Mouse (Mus musculus) neural tube, embryonic 11.5 days (tissue): ENCODE measurements at regions not wholly inside any gene's neighbourhood (a gene's known extent, or its start where the extent isn't known, plus 50 kb on each side); places are given as distances from the start of the nearest gene placed in this dataset.

Experiments
- ATAC-seq: fragments of 200-750 bp; cut with Nextera tagmentation; 2 replicates; pipeline ENCODE4 v1.8.0; 2017; ENCODE audit warnings: moderate number of reproducible peaks, mild to moderate bottlenecking, moderate TSS enrichment, moderate library complexity; ENCODE audit not compliant: insufficient read depth, low FRiP score, low TSS enrichment
- DNase-seq: peaks from one replicate; pipeline ENCODE4 v3.0.0-alpha.2; 2015; ENCODE audit warnings: low spot score
- H3K27ac ChIP-seq: fragments of 300-500 bp; sonication (generic); 2 replicates; pipeline ENCODE4 v1.5.1; 2014; ENCODE audit warnings: low read depth, mild to moderate bottlenecking, low read length
- H3K27me3 ChIP-seq: fragments of 300-500 bp; sonication (generic); 2 replicates; pipeline ENCODE4 v1.6.1; 2014; ENCODE audit warnings: mild to moderate bottlenecking, low read length, mixed read lengths; ENCODE audit not compliant: control insufficient read depth, insufficient read depth
- H3K36me3 ChIP-seq: fragments of 300-500 bp; sonication (generic); 2 replicates; pipeline ENCODE4 v1.6.1; 2014; ENCODE audit warnings: mild to moderate bottlenecking, low read length, moderate library complexity, mixed read lengths; ENCODE audit not compliant: control insufficient read depth, insufficient read depth
- H3K4me1 ChIP-seq: fragments of 300-500 bp; sonication (generic); 2 replicates; pipeline ENCODE4 v1.6.1; 2014; ENCODE audit warnings: low read length, mixed read lengths; ENCODE audit not compliant: control insufficient read depth, insufficient read depth
- H3K4me2 ChIP-seq: fragments of 300-500 bp; sonication (generic); 2 replicates; pipeline ENCODE4 v1.6.1; 2014; ENCODE audit warnings: low read depth, mild to moderate bottlenecking, moderate library complexity
- H3K4me3 ChIP-seq: fragments of 300-500 bp; sonication (generic); 2 replicates; pipeline ENCODE4 v1.5.1; 2014; ENCODE audit warnings: low read depth, low read length
- H3K9ac ChIP-seq: fragments of 300-500 bp; sonication (generic); 2 replicates; pipeline ENCODE4 v1.6.1; 2014; ENCODE audit warnings: mild to moderate bottlenecking, low read length
- H3K9me3 ChIP-seq: fragments of 300-500 bp; sonication (generic); 2 replicates; pipeline ENCODE4 v1.6.1; 2016; ENCODE audit warnings: low read length; ENCODE audit not compliant: control insufficient read depth
- WGBS: fragments of 180-500 bp; shearing (Covaris S2); extraction: QIAGEN DNeasy Blood & Tissue Kit; methylation state at CpG from one replicate; pipeline ENCODE4 v1.1.7; 2014; 5-methylcytosine and 5-hydroxymethylcytosine counted together

DNA sequence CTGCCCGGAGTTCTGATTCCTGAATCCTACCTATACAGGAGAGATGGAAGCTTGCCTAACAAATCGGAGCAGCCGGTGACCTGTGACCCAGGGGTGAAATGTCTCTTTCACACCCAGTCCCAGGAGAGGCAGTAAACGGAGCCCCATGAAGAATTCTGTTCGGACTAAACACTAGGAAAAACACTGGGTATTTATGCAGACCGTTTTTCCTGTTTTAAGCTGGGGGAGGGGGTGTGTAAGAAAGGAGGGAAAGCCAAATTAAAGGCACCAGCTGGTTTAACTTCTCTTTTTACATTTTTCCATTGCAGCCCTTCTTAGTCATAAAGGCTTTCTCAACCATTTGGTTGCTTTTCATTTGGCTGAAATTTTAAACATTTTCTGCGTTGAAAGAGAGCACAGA, 127.1 kb downstream of the Gm5426 start:
- Histone ChIP-seq H3K27me3 (no peaks in the 10 kb centered on the region), H3K9me3 (no peaks in the 10 kb centered on the region), H3K4me1 (0 out of 2 replicates have a peak, but pooled peaks cover 4% of the 10 kb centered on the region), H3K4me2 (no peak overlapping the region), H3K27ac (no peak overlapping the region), H3K36me3 (no peaks in the 10 kb centered on the region), H3K9ac (no peak overlapping the region), H3K4me3 (no peak overlapping the region)
- peak; percentile 19 for DNase-seq
- ATAC-seq: no peak; the same call in 1 of the 2 replicates
- 19% methylated on average over 7 of the region's 7 CpGs for whole genome bisulfite sequencing

GRCm38 (mm10) chr10:96264433-96264832, 128.0 kb downstream of the Gm5426 start:
- WGBS: 41% methylated on average over 5 of the region's 5 CpGs
- H3K9me3 ChIP-seq: no peaks in the 10 kb centered on the region
- no peak overlapping the region for H3K4me3 ChIP-seq
- H3K36me3 ChIP-seq: no peaks in the 10 kb centered on the region
- no peak overlapping the region for H3K27ac ChIP-seq
- 0 out of 2 replicates have a peak, but pooled peaks cover 4% of the 10 kb centered on the region for H3K4me1 ChIP-seq
- H3K9ac ChIP-seq: no peak overlapping the region
- H3K27me3 ChIP-seq: no peaks in the 10 kb centered on the region
- ATAC-seq: no peak
- no peak overlapping the region for H3K4me2 ChIP-seq
- DNase-seq: no peak

DNA sequence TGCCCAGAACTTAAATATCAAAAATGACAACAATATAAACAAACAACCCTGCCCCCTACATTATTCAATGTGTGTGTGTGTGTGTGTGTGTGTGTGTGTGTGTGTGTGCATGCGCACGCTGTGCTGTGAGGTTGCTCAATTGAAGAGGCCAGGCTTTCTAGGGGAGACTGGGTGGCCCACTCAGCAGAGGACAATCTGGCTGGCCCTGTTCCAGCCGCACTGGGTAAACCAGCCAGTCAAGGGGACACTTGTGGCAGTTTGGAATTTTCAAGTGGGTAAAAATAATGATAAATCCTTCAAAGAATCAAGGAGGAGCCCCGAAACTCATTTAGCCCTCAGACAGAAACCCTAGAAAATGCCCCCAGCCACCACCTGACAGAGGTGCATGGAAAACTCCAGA, 128.5 kb downstream of the Gm5426 start:
- no peaks in the 10 kb centered on the region for H3K27me3 ChIP-seq
- 81% methylated on average over 4 of the region's 4 CpGs for WGBS
- H3K9ac ChIP-seq: no peak overlapping the region
- no peak overlapping the region for H3K4me3 ChIP-seq
- no peaks in the 10 kb centered on the region for H3K36me3 ChIP-seq
- H3K4me2 ChIP-seq: no peak overlapping the region
- DNase-seq (no peak), ATAC-seq (no peak)
- 0 out of 2 replicates have a peak, but pooled peaks cover 4% of the 10 kb centered on the region for H3K4me1 ChIP-seq
- H3K9me3 ChIP-seq: no peaks in the 10 kb centered on the region
- no peak overlapping the region for H3K27ac ChIP-seq

GRCm38 (mm10) chr10:96266100-96266735, 129.8 kb downstream of the Gm5426 start:
- H3K27ac ChIP-seq: no peak overlapping the region
- no peaks in the 10 kb centered on the region for H3K27me3 ChIP-seq
- no peak for ATAC-seq

GRCm38 (mm10) chr10:96267603-96268002, 131.2 kb downstream of the Gm5426 start:
- Histone ChIP-seq H3K27ac (no peak overlapping the region), H3K36me3 (no peaks in the 10 kb centered on the region), H3K4me2 (no peak overlapping the region), H3K27me3 (no peaks in the 10 kb centered on the region), H3K9me3 (no peaks in the 10 kb centered on the region), H3K4me1 (0 out of 2 replicates have a peak, but pooled peaks cover 4% of the 10 kb centered on the region), H3K4me3 (no peak overlapping the region), H3K9ac (no peak overlapping the region)
- no peak for DNase-seq
- no peak for ATAC-seq
- 83% methylated on average over 4 of the region's 4 CpGs for WGBS

More at GRCm38 (mm10) chr10:96266100-96266735, 129.8 kb downstream of the Gm5426 start:
- Histone ChIP-seq H3K36me3 (no peaks in the 10 kb centered on the region), H3K9ac (no peak overlapping the region), H3K4me2 (no peak overlapping the region), H3K4me1 (0 out of 2 replicates have a peak, but pooled peaks cover 4% of the 10 kb centered on the region), H3K9me3 (no peaks in the 10 kb centered on the region), H3K4me3 (no peak overlapping the region)
- DNase-seq: no peak
- WGBS: 67% methylated on average over 9 of the region's 9 CpGs

DNA sequence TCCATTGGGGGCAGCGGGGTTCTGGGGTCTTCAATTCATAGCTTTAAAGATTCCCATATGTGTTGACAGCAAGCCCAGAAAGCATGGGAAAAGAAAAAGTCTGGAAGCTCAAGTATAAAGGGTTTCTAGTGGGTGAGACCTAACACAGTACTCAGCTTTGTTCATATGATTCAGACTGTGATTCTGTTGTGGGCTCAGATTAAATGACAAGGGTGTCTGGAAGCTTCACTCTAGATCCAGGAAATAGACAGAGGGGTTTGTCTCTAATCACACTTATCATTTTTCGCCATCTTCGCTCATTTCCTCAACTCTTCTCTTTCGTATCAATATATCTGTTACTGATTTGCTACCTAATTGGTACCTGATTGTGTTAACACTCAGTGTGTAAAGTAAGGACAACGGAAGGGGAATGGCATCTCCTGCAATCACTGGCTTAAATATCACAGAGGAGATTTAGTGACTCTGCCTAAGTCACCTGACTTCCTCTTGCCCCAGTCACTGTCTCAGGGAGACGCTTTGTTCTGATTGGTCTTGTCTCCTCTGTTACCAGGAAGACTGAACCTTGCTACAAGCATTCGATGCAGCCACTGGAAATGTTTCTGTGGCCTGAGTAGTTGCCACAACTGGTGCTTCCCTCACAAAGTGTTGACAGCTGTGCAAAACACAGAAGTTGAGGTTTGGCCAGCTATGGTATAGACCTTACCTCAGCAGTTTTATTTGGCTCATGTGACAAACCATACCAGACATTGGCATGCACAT, 137.4 kb downstream of the Gm5426 start:
- no peak overlapping the region for H3K9ac ChIP-seq
- 87% methylated on average over 7 of the region's 7 CpGs for WGBS

DNA sequence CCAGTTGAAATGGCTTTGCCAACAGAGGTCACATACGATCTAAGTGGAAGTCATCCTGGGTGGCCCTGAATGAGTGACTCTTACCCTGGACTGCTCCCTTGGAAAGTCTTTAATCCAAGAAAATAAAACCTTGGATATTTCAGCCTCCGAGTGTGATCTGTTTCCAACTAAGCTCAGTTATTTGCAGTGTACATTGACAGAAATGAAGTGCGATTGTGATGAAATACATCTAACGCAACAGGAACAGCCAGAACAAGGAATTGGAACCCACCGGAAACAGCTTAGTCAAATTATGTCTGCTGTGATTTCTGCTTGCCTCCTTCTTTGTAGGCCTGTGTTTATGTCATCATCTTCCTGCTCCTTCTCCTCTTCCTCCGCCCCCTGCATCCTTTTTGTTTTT, 143.7 kb downstream of the Gm5426 start:
- Histone ChIP-seq H3K4me1 (no peaks in the 10 kb centered on the region), H3K4me2 (no peak overlapping the region), H3K9ac (no peak overlapping the region), H3K27ac (no peak overlapping the region), H3K4me3 (no peak overlapping the region), H3K36me3 (no peaks in the 10 kb centered on the region), H3K9me3 (no peaks in the 10 kb centered on the region), H3K27me3 (no peaks in the 10 kb centered on the region)
- 94% methylated on average over 6 of the region's 6 CpGs for WGBS
- no peak for ATAC-seq
- DNase-seq: no peak

More for the DNA sequence above, 137.4 kb downstream of the Gm5426 start:
- no peak overlapping the region for H3K4me3 ChIP-seq
- DNase-seq (no peak), ATAC-seq (no peak)
- no peak overlapping the region for H3K27ac ChIP-seq
- H3K4me1 ChIP-seq: no peaks in the 10 kb centered on the region
- H3K27me3 ChIP-seq: no peaks in the 10 kb centered on the region
- H3K4me2 ChIP-seq: no peak overlapping the region
- H3K9me3 ChIP-seq: no peaks in the 10 kb centered on the region
- no peaks in the 10 kb centered on the region for H3K36me3 ChIP-seq

DNA sequence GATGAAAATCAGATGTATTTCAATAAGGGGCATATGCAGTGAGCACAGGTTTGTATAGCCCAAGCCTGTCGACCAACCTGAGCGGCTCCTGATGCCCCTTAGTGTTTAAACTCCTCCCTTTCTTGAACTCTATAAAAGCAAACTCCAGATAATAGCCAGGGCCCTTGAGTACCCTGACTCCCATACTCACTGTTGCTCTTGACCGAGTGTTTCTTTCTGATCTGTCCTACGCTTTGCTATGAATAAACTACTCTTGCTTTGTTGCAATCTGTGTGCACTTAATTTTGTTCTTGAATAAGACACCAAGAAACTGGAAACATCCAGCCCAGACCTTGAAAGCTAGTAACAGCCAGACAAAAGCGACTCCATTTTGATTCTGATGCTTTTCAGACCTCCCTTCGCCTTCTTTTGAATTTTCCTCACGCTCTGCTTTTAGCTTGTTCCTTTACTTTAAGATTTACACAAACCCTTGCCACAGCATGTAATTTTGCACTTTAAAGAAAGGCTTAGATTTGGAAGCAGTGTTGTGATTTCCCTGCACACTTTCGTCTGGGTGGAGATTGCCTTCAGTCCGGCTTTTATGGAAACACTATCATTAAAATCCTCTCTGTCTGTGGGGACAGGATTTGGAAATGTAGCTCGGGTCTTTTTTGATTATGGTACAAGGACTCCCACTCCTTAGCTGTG, 149.1 kb downstream of the Gm5426 start:
- ATAC-seq (no peak), DNase-seq (no peak)
- Histone ChIP-seq H3K27me3 (no peaks in the 10 kb centered on the region), H3K4me2 (no peak overlapping the region), H3K27ac (no peak overlapping the region), H3K4me3 (no peak overlapping the region), H3K9ac (no peak overlapping the region), H3K4me1 (no peaks in the 10 kb centered on the region), H3K36me3 (no peaks in the 10 kb centered on the region), H3K9me3 (no peaks in the 10 kb centered on the region)
- WGBS: 74% methylated on average over 10 of the region's 10 CpGs
